Mouse (Mus musculus): Measurements from ENCODE around the gene Tmem256. TPM values are rescaled to one million over a fixed set of nuclear protein-coding genes. Genes with fewer than 3 reads are reported as not detected.
A peak's percentile ranks its signal among the peaks of the same experiment; 100 is the strongest.

Gene Tmem256
- polyA plus RNA-seq, 1 experiment from 2014 or later = 495 TPM

DNA sequence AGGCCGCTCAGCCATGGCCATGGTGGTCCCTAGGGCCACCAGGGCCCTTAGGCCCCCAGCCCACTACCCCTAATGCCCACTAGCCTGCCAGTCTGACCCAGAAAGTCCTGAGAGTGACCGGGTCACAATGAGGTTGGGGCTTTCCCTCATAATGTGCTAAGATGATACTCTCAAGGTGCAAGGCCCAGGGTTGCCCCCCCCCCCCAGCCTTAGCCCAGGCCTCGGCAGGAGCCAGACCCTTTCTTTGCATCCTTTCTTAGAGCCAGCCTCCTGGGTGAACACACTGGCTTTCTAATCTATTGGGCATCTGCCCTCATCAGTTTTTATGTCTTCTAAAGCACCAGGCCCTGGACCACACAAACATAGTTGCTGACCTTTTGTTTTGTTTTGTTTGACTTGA, 16.2 kb upstream of the Tmem256 start, which contains the start of gene Spem1:
TSS of gene Spem1 (minus strand) at position 101 of the 400 bp plus-strand sequence.
- peaks cover 3% of the 10 kb centered on the region; the same call in 1 of the 2 replicates for H3K9me3 ChIP-seq (ENCODE audit: control insufficient read depth, low read depth, low read length)
- no peak within 1 kb of the TSS for H3K4me2 ChIP-seq (replicated peaks; ENCODE audit: low read depth, low read length)
- no peak within 1 kb of the TSS for H3K9ac ChIP-seq (replicated peaks; ENCODE audit: low read depth, low read length)
- H3K4me3 ChIP-seq (ENCODE audit: low read depth, low read length) = no peak within 1 kb of the TSS
- H3K4me1 ChIP-seq (ENCODE audit: control insufficient read depth, insufficient read depth, low read length) = no peaks in the 10 kb centered on the region
- ATAC-seq (ENCODE audit: insufficient number of reproducible peaks, insufficient read depth, low FRiP score, low read depth) = no peak
- no peaks in the 10 kb centered on the region for H3K27me3 ChIP-seq (ENCODE audit: control insufficient read depth, insufficient read depth, low read length)
- peaks cover 22% of the 10 kb centered on the region for H3K36me3 ChIP-seq (ENCODE audit: control insufficient read depth, insufficient read depth, low read length)
- WGBS = 80% methylated on average over 3 of the region's 3 CpGs
- no peak within 1 kb of the TSS for H3K27ac ChIP-seq (ENCODE audit: low read length)

DNA sequence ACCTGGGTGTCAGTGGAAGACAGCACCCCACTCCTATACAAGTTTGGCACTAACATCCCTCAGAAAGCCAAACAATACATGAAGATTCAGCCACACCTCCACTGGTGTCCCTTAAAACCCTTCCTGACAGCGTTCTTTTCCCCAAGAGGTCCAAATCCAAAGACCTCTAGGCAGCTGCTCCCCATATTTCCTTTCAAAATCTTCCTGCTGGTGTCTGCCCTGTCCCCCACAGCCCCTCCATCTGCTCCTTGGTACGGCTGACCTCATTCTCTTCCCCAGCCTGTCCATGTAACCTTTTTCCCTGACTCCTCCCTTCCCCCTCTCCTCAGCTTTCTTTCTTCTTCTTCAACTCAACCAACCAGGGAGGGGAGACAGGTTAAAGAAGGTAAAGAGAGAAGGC, 14.9 kb upstream of the Tmem256 start:
- peaks cover 34% of the 10 kb centered on the region for H3K36me3 ChIP-seq (ENCODE audit: control insufficient read depth, insufficient read depth, low read length)
- no peak overlapping the region for H3K4me2 ChIP-seq (replicated peaks; ENCODE audit: low read depth, low read length)
- H3K4me3 ChIP-seq (ENCODE audit: low read depth, low read length) = no peak overlapping the region
- H3K9me3 ChIP-seq (ENCODE audit: control insufficient read depth, low read depth, low read length) = no peaks in the 10 kb centered on the region
- H3K27me3 ChIP-seq (ENCODE audit: control insufficient read depth, insufficient read depth, low read length) = no peaks in the 10 kb centered on the region
- H3K9ac ChIP-seq (replicated peaks; ENCODE audit: low read depth, low read length) = no peak overlapping the region
- no peak overlapping the region for H3K27ac ChIP-seq (ENCODE audit: low read length)
- ATAC-seq (ENCODE audit: insufficient number of reproducible peaks, insufficient read depth, low FRiP score, low read depth) = no peak
- no peaks in the 10 kb centered on the region for H3K4me1 ChIP-seq (ENCODE audit: control insufficient read depth, insufficient read depth, low read length)
- 74% methylated on average over 2 of the region's 2 CpGs for WGBS

DNA sequence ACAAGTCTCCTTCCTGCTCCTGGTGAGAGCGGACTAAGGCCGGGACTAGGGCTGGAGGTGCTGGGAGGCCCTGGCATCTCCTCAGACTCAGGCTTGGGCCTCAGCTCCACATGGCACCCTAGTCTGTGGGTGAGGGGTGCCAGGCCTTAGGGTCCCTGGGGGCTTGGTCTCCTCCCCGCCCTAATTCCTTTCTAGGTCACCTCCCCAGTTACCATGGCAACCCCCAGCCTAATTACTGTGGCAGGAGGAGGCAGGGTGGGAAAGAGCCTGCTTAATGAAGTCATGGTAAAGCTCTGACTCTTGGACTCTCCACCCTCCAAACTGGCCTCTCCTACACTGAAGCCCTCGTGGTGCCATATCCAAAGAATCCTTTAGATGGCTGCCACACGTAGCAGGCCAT, 9.5 kb upstream of the Tmem256 start:
- Histone ChIP-seq H3K27me3 (ENCODE audit: control insufficient read depth, insufficient read depth, low read length) (no peaks in the 10 kb centered on the region), H3K4me3 (ENCODE audit: low read depth, low read length) (no peak overlapping the region), H3K36me3 (ENCODE audit: control insufficient read depth, insufficient read depth, low read length) (peaks cover 57% of the 10 kb centered on the region), H3K9ac (replicated peaks; ENCODE audit: low read depth, low read length) (no peak overlapping the region), H3K4me2 (replicated peaks; ENCODE audit: low read depth, low read length) (no peak overlapping the region), H3K4me1 (ENCODE audit: control insufficient read depth, insufficient read depth, low read length) (peaks cover 3% of the 10 kb centered on the region), H3K27ac (ENCODE audit: low read length) (no peak overlapping the region), H3K9me3 (ENCODE audit: control insufficient read depth, low read depth, low read length) (no peaks in the 10 kb centered on the region)
- no peak; the same call in 1 of the 2 replicates for ATAC-seq (ENCODE audit: insufficient number of reproducible peaks, insufficient read depth, low FRiP score, low read depth)
- WGBS = 73% methylated on average over 5 of the region's 5 CpGs

DNA sequence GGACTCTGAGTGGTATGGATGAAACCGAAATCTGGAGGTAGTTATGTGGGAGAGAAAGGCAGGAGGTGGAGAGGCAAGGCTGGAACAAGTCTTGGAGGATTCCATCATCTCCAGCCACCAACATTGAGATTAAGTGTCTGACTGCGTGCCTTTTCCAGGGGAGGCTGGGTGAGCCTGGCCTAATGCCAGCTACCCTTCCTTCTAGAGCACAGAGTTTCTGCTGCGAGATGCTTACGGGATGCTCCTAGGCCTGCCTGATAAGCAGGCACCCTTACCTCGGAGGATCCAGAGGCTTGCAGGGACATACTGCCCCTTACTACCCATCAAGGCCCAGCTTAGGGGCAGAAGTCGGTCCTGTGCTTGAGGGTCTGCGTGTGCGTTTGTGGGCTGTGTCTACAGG, 4.8 kb upstream of the Tmem256 start:
- Histone ChIP-seq H3K36me3 (ENCODE audit: control insufficient read depth, insufficient read depth, low read length) (peaks cover 23% of the 10 kb centered on the region; the same call in 1 of the 2 replicates), H3K27ac (ENCODE audit: low read length) (no peak overlapping the region), H3K27me3 (ENCODE audit: control insufficient read depth, insufficient read depth, low read length) (no peaks in the 10 kb centered on the region), H3K4me1 (ENCODE audit: control insufficient read depth, insufficient read depth, low read length) (peaks cover 28% of the 10 kb centered on the region), H3K9me3 (ENCODE audit: control insufficient read depth, low read depth, low read length) (no peaks in the 10 kb centered on the region), H3K4me2 (replicated peaks; ENCODE audit: low read depth, low read length) (peak overlapping the region; percentile 63), H3K9ac (replicated peaks; ENCODE audit: low read depth, low read length) (peak overlapping the region; percentile 31), H3K4me3 (ENCODE audit: low read depth, low read length) (peak overlapping the region; percentile 33)
- no peak for ATAC-seq (ENCODE audit: insufficient number of reproducible peaks, insufficient read depth, low FRiP score, low read depth)
- 65% methylated on average over 8 of the region's 8 CpGs for WGBS

DNA sequence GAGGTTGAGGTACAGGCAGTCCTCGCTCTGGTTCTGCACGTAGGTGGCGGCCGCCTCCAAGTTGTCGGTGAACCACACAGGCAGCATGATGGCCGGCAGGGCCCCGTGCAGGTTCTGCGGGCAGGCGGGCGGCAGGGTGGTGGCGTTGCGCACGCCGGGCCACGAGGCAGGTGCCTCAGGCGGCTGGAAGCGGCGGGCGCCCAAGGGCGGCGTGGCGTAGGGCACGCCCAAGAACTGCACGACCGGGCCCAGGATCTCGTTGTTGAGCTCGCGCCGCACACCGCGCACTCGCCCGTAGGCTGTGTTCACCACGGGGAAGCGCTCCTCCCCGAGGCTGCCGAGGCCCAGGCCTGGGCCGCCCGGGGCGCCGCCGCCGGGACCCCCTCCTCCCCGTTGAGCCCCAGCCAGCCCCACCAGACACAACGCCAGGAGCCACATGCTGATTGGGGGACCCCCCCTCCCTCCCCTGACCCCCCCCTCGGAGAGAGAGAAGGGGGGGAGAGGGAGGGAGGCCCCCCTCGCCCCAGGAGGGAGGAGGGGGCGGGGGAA, 4.2 kb upstream of the Tmem256 start:
- WGBS = 7% methylated on average over 42 of the region's 48 CpGs
- H3K27me3 ChIP-seq (ENCODE audit: control insufficient read depth, insufficient read depth, low read length) = no peaks in the 10 kb centered on the region

DNA sequence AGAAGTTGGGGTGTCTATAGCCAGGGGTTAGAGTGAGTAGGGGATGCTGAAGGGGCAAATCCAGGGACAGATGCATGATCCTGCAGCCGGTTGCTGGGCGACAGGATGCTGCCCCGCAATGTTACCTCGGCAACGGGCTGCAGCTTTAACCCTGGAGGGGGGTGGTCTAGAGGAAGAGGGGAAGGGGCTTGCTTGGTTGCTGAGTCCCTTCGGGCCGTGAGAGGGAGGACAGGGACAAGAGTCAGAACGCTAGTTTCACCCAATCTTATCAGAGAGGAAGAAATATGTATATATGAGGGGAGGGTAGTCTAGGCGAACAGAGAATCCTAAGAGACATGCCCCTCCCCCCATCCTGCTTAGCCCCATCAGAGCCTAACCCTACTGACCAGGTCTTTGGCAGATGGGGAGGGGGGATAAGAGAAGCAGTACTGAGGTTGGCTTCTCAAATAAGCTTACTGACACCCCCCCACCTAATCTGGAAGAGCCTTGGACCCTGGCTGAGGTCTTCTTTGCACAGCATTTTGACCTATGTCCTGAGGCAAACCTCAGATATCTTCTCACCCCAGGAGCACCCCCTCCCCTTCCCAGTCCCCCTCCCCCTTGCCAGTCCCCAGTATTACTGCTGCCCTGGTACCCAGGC, 2.9 kb upstream of the Tmem256 start:
- Histone ChIP-seq H3K9ac (replicated peaks; ENCODE audit: low read depth, low read length) (no peak overlapping the region), H3K4me2 (replicated peaks; ENCODE audit: low read depth, low read length) (peak overlapping the region; percentile 63), H3K4me1 (ENCODE audit: control insufficient read depth, insufficient read depth, low read length) (peaks cover 28% of the 10 kb centered on the region), H3K4me3 (ENCODE audit: low read depth, low read length) (peak overlapping the region; percentile 74), H3K36me3 (ENCODE audit: control insufficient read depth, insufficient read depth, low read length) (peaks cover 17% of the 10 kb centered on the region; the same call in 1 of the 2 replicates), H3K27me3 (ENCODE audit: control insufficient read depth, insufficient read depth, low read length) (no peaks in the 10 kb centered on the region), H3K27ac (ENCODE audit: low read length) (no peak overlapping the region), H3K9me3 (ENCODE audit: control insufficient read depth, low read depth, low read length) (no peaks in the 10 kb centered on the region)
- 18% methylated on average over 9 of the region's 9 CpGs for WGBS
- ATAC-seq (ENCODE audit: insufficient number of reproducible peaks, insufficient read depth, low FRiP score, low read depth) = no peak

More for the DNA sequence above, 4.2 kb upstream of the Tmem256 start:
- ATAC-seq (ENCODE audit: insufficient number of reproducible peaks, insufficient read depth, low FRiP score, low read depth) = no peak
- Histone ChIP-seq H3K4me1 (ENCODE audit: control insufficient read depth, insufficient read depth, low read length) (peaks cover 28% of the 10 kb centered on the region), H3K4me2 (replicated peaks; ENCODE audit: low read depth, low read length) (peak overlapping the region; percentile 63), H3K9me3 (ENCODE audit: control insufficient read depth, low read depth, low read length) (no peaks in the 10 kb centered on the region), H3K4me3 (ENCODE audit: low read depth, low read length) (peak overlapping the region; percentile 33), H3K27ac (ENCODE audit: low read length) (no peak overlapping the region), H3K9ac (replicated peaks; ENCODE audit: low read depth, low read length) (peak overlapping the region; percentile 31), H3K36me3 (ENCODE audit: control insufficient read depth, insufficient read depth, low read length) (peaks cover 20% of the 10 kb centered on the region; the same call in 1 of the 2 replicates)

DNA sequence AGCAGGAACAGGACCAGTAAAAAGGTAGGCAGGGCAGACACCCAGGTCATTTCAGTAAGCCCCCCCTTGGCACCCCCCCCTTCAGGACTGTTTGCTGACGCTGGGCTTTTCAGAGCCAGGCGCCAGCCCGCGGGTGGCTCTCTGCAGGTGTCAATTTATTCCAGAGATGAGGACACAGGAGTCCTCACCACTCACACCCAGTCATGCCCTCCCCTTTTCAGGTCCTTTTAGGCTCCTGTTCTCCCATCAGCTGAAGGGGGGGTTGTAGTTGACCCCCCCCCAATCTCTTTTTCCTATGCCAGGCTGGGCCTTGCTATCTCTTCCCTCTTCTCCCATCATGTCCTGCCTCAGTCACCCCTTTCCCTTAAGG, 2.4 kb upstream of the Tmem256 start:
- WGBS = 15% methylated on average over 4 of the region's 4 CpGs
- Histone ChIP-seq H3K9ac (replicated peaks; ENCODE audit: low read depth, low read length) (no peak overlapping the region), H3K27me3 (ENCODE audit: control insufficient read depth, insufficient read depth, low read length) (no peaks in the 10 kb centered on the region), H3K9me3 (ENCODE audit: control insufficient read depth, low read depth, low read length) (no peaks in the 10 kb centered on the region), H3K4me1 (ENCODE audit: control insufficient read depth, insufficient read depth, low read length) (peaks cover 28% of the 10 kb centered on the region), H3K36me3 (ENCODE audit: control insufficient read depth, insufficient read depth, low read length) (peaks cover 17% of the 10 kb centered on the region; the same call in 1 of the 2 replicates), H3K27ac (ENCODE audit: low read length) (no peak overlapping the region), H3K4me3 (ENCODE audit: low read depth, low read length) (peak overlapping the region; percentile 74), H3K4me2 (replicated peaks; ENCODE audit: low read depth, low read length) (peak overlapping the region; percentile 63)
- ATAC-seq (ENCODE audit: insufficient number of reproducible peaks, insufficient read depth, low FRiP score, low read depth) = no peak

DNA sequence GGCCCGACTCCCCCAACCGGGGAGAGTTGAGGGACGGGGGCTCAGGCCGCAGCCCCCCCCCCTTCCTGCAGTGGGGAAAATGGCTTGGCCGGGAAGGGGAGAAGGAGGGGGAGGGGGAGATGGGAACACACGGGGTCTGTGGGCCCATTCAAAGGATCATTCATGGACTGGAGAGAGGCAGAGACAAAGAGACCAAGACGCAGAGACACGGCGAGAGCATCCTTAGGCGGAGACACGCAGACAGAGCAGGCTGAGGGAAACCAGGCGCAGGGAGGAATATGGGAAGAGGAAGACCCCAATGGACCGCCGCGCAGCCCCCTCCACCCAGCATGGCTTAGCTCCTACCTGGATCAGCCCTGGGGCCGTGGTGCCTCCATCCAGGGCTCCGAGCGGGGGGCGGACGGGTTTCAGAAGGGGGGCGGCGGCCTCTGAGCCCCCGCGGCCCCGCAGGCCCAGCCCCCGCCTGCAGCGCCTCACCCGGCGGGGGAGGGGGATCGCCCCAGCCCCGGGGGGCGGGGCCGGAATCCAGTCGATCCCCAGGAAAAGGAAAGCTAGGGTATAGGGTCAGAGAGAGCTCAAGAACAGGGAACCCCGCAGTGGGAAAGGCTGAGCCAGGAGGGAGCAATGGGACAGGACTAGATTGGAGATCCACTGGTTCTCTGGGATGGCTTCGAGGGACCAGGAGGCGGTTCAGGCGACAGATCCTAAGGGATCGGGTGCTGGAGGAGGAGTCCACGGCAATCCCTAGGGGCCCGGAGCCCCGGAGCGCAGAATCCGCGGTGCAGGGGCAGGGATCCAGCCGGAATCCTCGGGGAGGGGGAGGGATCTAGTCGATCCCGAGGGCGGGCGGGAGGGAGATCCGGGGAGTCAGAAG, 1.4 kb upstream of the Tmem256 start:
- Histone ChIP-seq H3K36me3 (ENCODE audit: control insufficient read depth, insufficient read depth, low read length) (peaks cover 17% of the 10 kb centered on the region; the same call in 1 of the 2 replicates), H3K4me2 (replicated peaks; ENCODE audit: low read depth, low read length) (peak overlapping the region; percentile 63), H3K9ac (replicated peaks; ENCODE audit: low read depth, low read length) (peak overlapping the region; percentile 69), H3K27me3 (ENCODE audit: control insufficient read depth, insufficient read depth, low read length) (no peaks in the 10 kb centered on the region), H3K9me3 (ENCODE audit: control insufficient read depth, low read depth, low read length) (no peaks in the 10 kb centered on the region), H3K27ac (ENCODE audit: low read length) (peak overlapping the region; percentile 89), H3K4me1 (ENCODE audit: control insufficient read depth, insufficient read depth, low read length) (peaks cover 28% of the 10 kb centered on the region), H3K4me3 (ENCODE audit: low read depth, low read length) (peak overlapping the region; percentile 74)
- 1% methylated on average over 45 of the region's 52 CpGs for WGBS
- ATAC-seq (ENCODE audit: insufficient number of reproducible peaks, insufficient read depth, low FRiP score, low read depth) = 0 out of 2 replicates have a peak, but pooled peaks have one; percentile 1
